8 mouse cellular contexts compared by ENCODE assay signal in the genomic region with DNA sequence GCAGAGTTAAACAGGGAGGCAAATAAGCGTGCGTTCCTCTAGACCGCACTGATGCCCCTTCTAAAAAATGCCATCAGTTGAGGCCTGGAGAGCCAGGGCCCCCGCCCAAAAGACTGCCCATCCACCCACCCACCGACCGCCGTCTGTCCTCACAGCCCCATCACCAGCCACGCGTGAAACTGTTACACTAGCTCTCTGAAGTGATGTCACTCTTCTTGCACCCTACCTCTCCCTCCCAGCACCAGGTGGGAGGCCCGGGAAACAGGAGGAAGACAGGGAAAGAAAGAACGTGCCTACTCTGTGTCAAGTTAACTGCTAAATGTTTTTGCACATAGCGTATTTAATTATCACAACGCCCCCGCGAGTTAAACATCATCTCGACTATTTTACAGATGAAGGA. TPM values are rescaled to one million over a fixed set of nuclear protein-coding genes. Genes with fewer than 3 reads are reported as not detected.
DNase-seq lines count a peak whose midpoint lies in the region; ATAC-seq and TF ChIP-seq lines count a peak whose summit lies in the region.

No protein-coding gene starts in this region.

- H3K9me3 ChIP-seq in lung, embryonic 14.5 days (ENCODE audit: low read depth, low read length), result no peaks in the 10 kb centered on the region
- no peaks in the 10 kb centered on the region for H3K9me3 ChIP-seq in embryonic facial prominence, embryonic 14.5 days (ENCODE audit: control insufficient read depth, low read length)
- no peaks in the 10 kb centered on the region for H3K9me3 ChIP-seq in hindbrain, embryonic 13.5 days
- H3K9me3 ChIP-seq in limb, embryonic 12.5 days, result no peaks in the 10 kb centered on the region

- peak; percentile 17; the same call in 1 of the 2 replicates for ATAC-seq in lung, embryonic 14.5 days (ENCODE audit: insufficient read depth)
- peak; percentile 8; the same call in 1 of the 2 replicates for ATAC-seq in embryonic facial prominence, embryonic 14.5 days (ENCODE audit: low read depth)
- peak; percentile 54 for ATAC-seq in hindbrain, embryonic 13.5 days (ENCODE audit: low FRiP score)
- peak; percentile 52; the same call in 1 of the 2 replicates for ATAC-seq in limb, embryonic 12.5 days (ENCODE audit: insufficient number of reproducible peaks, insufficient read depth, low FRiP score, low TSS enrichment, low read depth)

- no peaks in the 10 kb centered on the region for H3K27me3 ChIP-seq in lung, embryonic 14.5 days (ENCODE audit: insufficient read depth, low read length)
- H3K27me3 ChIP-seq in embryonic facial prominence, embryonic 14.5 days (replicated peaks; ENCODE audit: control insufficient read depth, insufficient read depth, low read length), result no peaks in the 10 kb centered on the region
- H3K27me3 ChIP-seq in hindbrain, embryonic 13.5 days, result no peaks in the 10 kb centered on the region
- peaks cover 4% of the 10 kb centered on the region; the same call in 1 of the 2 replicates for H3K27me3 ChIP-seq in limb, embryonic 12.5 days

- peak overlapping the region; percentile 86 for H3K4me2 ChIP-seq in lung, embryonic 14.5 days
- H3K4me2 ChIP-seq in embryonic facial prominence, embryonic 14.5 days (ENCODE audit: low read depth, low read length), result peak overlapping the region; percentile 72
- H3K4me2 ChIP-seq in hindbrain, embryonic 13.5 days, result peak overlapping the region; percentile 65
- peak overlapping the region; percentile 79 for H3K4me2 ChIP-seq in limb, embryonic 12.5 days

- H3K4me1 ChIP-seq in lung, embryonic 14.5 days (ENCODE audit: insufficient read depth), result no peaks in the 10 kb centered on the region
- peaks cover 4% of the 10 kb centered on the region; the same call in 1 of the 2 replicates for H3K4me1 ChIP-seq in embryonic facial prominence, embryonic 14.5 days (ENCODE audit: control insufficient read depth, insufficient read depth, low read length)
- peaks cover 26% of the 10 kb centered on the region for H3K4me1 ChIP-seq in hindbrain, embryonic 13.5 days (replicated peaks)
- peaks cover 16% of the 10 kb centered on the region for H3K4me1 ChIP-seq in limb, embryonic 12.5 days (replicated peaks)
- peaks cover 4% of the 10 kb centered on the region for H3K4me1 ChIP-seq in olfactory bulb, adult 2 months (ENCODE audit: control insufficient read depth, insufficient read depth, low read length)

- H3K36me3 ChIP-seq in lung, embryonic 14.5 days (ENCODE audit: insufficient read depth), result peaks cover 8% of the 10 kb centered on the region; the same call in 1 of the 2 replicates
- H3K36me3 ChIP-seq in embryonic facial prominence, embryonic 14.5 days (ENCODE audit: control insufficient read depth, insufficient read depth, low read length), result no peaks in the 10 kb centered on the region; the same call in 1 of the 2 replicates
- H3K36me3 ChIP-seq in hindbrain, embryonic 13.5 days, result no peaks in the 10 kb centered on the region; the same call in 1 of the 2 replicates
- peaks cover 5% of the 10 kb centered on the region for H3K36me3 ChIP-seq in limb, embryonic 12.5 days

- no peak for TF ChIP-seq POLR2A in olfactory bulb, adult 2 months (IDR thresholded peaks at IDR 0.05; ENCODE audit: insufficient read depth, low read depth, low read length)

- H3K9ac ChIP-seq in lung, embryonic 14.5 days, result peak overlapping the region; percentile 94
- peak overlapping the region; percentile 97 for H3K9ac ChIP-seq in embryonic facial prominence, embryonic 14.5 days (ENCODE audit: low read depth, low read length)
- peak overlapping the region; percentile 95 for H3K9ac ChIP-seq in hindbrain, embryonic 13.5 days
- peak overlapping the region; percentile 98 for H3K9ac ChIP-seq in limb, embryonic 12.5 days (replicated peaks)

- DNase-seq in lung, embryonic 14.5 days, result peak; percentile 37
- no peak for DNase-seq in lung, postnatal 14 days
- DNase-seq in embryonic facial prominence, embryonic 14.5 days (ENCODE audit: low spot score), result peak; percentile 11
- no peak for DNase-seq in ovary, postnatal 36 days (ENCODE audit: low spot score)
- DNase-seq in gastrocnemius, adult 8-10 months (ENCODE audit: low spot score in 2 of 2), result no peak

- WGBS in lung, embryonic 14.5 days, result 9% methylated on average over 16 of the region's 16 CpGs
- WGBS in embryonic facial prominence, embryonic 14.5 days, result 14% methylated on average over 16 of the region's 16 CpGs
- 12% methylated on average over 16 of the region's 16 CpGs for WGBS in hindbrain, embryonic 13.5 days
- WGBS in limb, embryonic 12.5 days, result 13% methylated on average over 16 of the region's 16 CpGs
- WGBS in olfactory bulb, adult 2 months, result 6% methylated on average over 16 of the region's 16 CpGs

- H3K4me3 ChIP-seq in lung, embryonic 14.5 days (ENCODE audit: low read depth, low read length), result peak overlapping the region; percentile 95
- peak overlapping the region; percentile 98 for H3K4me3 ChIP-seq in embryonic facial prominence, embryonic 14.5 days (ENCODE audit: low read depth, low read length)
- peak overlapping the region; percentile 89 for H3K4me3 ChIP-seq in hindbrain, embryonic 13.5 days
- H3K4me3 ChIP-seq in limb, embryonic 12.5 days (replicated peaks), result peak overlapping the region; percentile 98
- H3K4me3 ChIP-seq in olfactory bulb, adult 2 months (ENCODE audit: insufficient read depth, low read depth, low read length), result peak overlapping the region; percentile 65

- peak overlapping the region; percentile 84 for H3K27ac ChIP-seq in lung, embryonic 14.5 days (ENCODE audit: low read depth)
- peak overlapping the region; percentile 87 for H3K27ac ChIP-seq in embryonic facial prominence, embryonic 14.5 days (replicated peaks; ENCODE audit: low read depth, low read length)
- peak overlapping the region; percentile 94 for H3K27ac ChIP-seq in hindbrain, embryonic 13.5 days
- peak overlapping the region; percentile 81 for H3K27ac ChIP-seq in limb, embryonic 12.5 days
- peak overlapping the region; percentile 45; the same call in 1 of the 2 replicates for H3K27ac ChIP-seq in olfactory bulb, adult 2 months (ENCODE audit: insufficient read depth, low read depth, low read length)

- TF ChIP-seq CTCF in lung, embryonic 14.5 days (IDR thresholded peaks at IDR 0.05; ENCODE audit: low read depth), result no peak
- TF ChIP-seq CTCF in olfactory bulb, adult 2 months (IDR thresholded peaks at IDR 0.05; ENCODE audit: insufficient read depth, low read depth, low read length), result no peak

RNA-seq across cellular contexts. Expression of a gene that starts 0.8 kb away (rescaled TPM):
- polyA plus RNA-seq in lung, embryonic 14.5 days (2014; fragmentation: Nextera tagmentation; extraction: Ambion mirVana), result 110 and 116 TPM in 2 replicates
- 70.4 and 71.3 TPM in 2 replicates for polyA plus RNA-seq in embryonic facial prominence, embryonic 14.5 days (2014; fragmentation: Nextera tagmentation; extraction: Ambion mirVana)
- 83.4 and 90.0 TPM in 2 replicates for polyA plus RNA-seq in hindbrain, embryonic 13.5 days (2015; fragmentation: Nextera tagmentation; extraction: Ambion mirVana)
- 83.7 and 91.2 TPM in 2 replicates for polyA plus RNA-seq in limb, embryonic 12.5 days (2016; fragmentation: Nextera tagmentation; extraction: Ambion mirVana)
- 261 and 295 TPM in 2 replicates for polyA plus RNA-seq in olfactory bulb, adult 2 months (2012; ENCODE audit: insufficient read depth, insufficient read length, low replicate concordance, missing spikeins)
- 10 to 100 TPM; 11.7 to 23.7 (median 13.9) TPM for total RNA-seq in gastrocnemius, adult 8-10 months (2022)

RNA-seq across cellular contexts. Expression of a gene that starts 39.9 kb away (rescaled TPM):
- 23.9 and 24.5 TPM in 2 replicates for polyA plus RNA-seq in lung, embryonic 14.5 days (2014; fragmentation: Nextera tagmentation; extraction: Ambion mirVana)
- polyA plus RNA-seq in embryonic facial prominence, embryonic 14.5 days (2014; fragmentation: Nextera tagmentation; extraction: Ambion mirVana), result 28.4 and 29.6 TPM in 2 replicates
- polyA plus RNA-seq in hindbrain, embryonic 13.5 days (2015; fragmentation: Nextera tagmentation; extraction: Ambion mirVana), result 34.3 and 34.9 TPM in 2 replicates
- 32.4 and 32.9 TPM in 2 replicates for polyA plus RNA-seq in limb, embryonic 12.5 days (2016; fragmentation: Nextera tagmentation; extraction: Ambion mirVana)
- polyA plus RNA-seq in olfactory bulb, adult 2 months (2012; ENCODE audit: insufficient read depth, insufficient read length, low replicate concordance, missing spikeins), result not detected in 2 replicates
- 10 to 100 TPM; 50.3 to 54.7 (median 52.4) TPM for total RNA-seq in gastrocnemius, adult 8-10 months (2022)

RNA-seq across cellular contexts. Expression of a gene that starts 40.0 kb away (rescaled TPM):
- 0.50 and 0.77 TPM in 2 replicates for polyA plus RNA-seq in lung, embryonic 14.5 days (2014; fragmentation: Nextera tagmentation; extraction: Ambion mirVana)
- polyA plus RNA-seq in embryonic facial prominence, embryonic 14.5 days (2014; fragmentation: Nextera tagmentation; extraction: Ambion mirVana), result 0.58 and 0.95 TPM in 2 replicates
- 0.97 and 1.0 TPM in 2 replicates for polyA plus RNA-seq in hindbrain, embryonic 13.5 days (2015; fragmentation: Nextera tagmentation; extraction: Ambion mirVana)
- polyA plus RNA-seq in limb, embryonic 12.5 days (2016; fragmentation: Nextera tagmentation; extraction: Ambion mirVana), result 0.34 and 0.46 TPM in 2 replicates
- not detected in 2 replicates for polyA plus RNA-seq in olfactory bulb, adult 2 months (2012; ENCODE audit: insufficient read depth, insufficient read length, low replicate concordance, missing spikeins)
- total RNA-seq in gastrocnemius, adult 8-10 months (2022), result under 1 TPM in 2 of 4 experiments, not detected in 2; 0.15 to 0.17 TPM

Comparison
In these comparisons a context has a peak if more than half of its experiments do, and no peak if none do; other contexts are left out.
1. DNase-seq: peak in lung, embryonic 14.5 days (single experiment) and embryonic facial prominence, embryonic 14.5 days (single experiment); none in lung, postnatal 14 days (single experiment), ovary, postnatal 36 days (single experiment) and gastrocnemius, adult 8-10 months (0 of 2).
2. Peak in every context shown above with its lines, with median percentiles within 50 percentile points of each other: ATAC-seq, H3K27ac ChIP-seq, H3K4me2 ChIP-seq, H3K4me3 ChIP-seq and H3K9ac ChIP-seq.